Mouse (Mus musculus) kidney, postnatal 4 days (tissue): Measurements from ENCODE around the gene Uqcc2.
A peak's percentile ranks its signal among the peaks of the same experiment; 100 is the strongest.

ENCODE experiments used
- DNase-seq, 2 experiments: peaks; one replicate each; pipeline ENCODE4 v3.0.0; 2021; ENCODE audit warnings: mixed read lengths in 2 of 2

Uqcc2 gene

DNA sequence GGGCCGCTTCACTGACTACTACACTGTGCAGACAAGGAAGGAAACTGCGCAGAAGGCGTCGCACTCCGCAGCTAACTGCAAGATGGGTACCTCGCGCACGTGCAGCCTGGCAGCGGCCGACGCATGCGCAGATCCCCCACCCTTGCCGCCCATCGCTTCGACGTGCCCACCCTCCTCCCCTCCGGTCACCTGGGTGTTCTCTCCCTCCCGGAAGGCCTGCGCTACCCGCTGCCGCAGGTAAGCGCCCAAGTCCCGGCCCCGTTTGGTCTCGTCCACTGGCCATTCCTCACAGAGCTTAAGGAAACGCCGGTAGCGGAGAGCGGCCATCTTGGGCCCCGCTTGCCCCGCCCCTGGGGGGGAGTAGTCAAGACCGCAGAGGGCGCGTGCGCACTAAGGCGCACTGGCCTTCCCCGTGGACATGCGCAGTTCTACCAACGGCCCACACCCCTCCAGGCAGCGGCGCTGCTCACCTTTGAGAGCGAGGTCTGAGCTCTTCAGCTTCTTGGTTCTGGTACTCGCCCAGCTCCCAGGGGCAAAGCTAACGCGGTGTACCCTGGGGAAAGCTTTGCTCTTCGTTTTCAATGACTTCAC, at the start of gene Uqcc2:
Gene Uqcc2, minus strand, starts transcription at position 366 of the 591 bp plus-strand sequence.
- DNase-seq = peak; percentile 98 to 99

DNA sequence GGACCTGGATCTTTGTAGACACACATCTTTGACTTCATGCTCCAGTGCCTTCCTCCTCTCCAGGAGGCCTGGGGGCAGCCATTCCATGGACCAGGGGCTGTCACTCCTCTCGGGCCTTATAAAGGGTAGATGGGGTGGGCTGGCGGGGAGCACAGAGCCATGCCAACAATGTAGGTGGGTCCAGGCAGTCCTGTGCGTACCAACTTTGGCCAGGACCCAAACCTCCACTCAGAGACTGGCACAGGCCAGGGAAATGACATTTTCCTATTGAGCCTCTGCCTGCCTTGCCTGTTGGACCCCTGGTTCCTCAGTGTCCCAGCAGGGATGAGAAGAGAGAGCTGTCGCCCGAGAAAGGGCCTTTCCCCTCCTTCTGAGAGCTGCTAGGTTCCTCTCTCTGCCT, 48.7 kb upstream of the Uqcc2 start:
- DNase-seq = no peak

DNA sequence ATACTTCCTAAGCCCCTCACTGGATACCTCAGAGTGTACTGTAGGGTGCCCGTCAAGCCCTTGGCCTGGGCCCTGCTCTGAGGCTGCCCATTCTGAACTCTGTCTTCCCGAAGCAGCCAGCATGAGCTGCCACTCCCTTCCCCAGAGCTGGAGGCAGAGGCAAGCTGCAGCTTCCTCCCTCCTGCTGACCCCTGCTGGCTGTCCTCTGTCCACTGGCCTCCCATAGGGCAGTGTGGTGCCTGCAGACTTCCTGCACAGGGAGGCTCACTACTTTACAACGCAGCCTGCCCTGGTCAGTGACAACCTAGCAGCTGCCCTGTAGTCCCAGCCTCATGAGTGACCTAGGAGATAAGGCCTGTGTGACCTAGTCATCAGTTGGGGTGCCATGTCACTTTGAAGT, 48.0 kb upstream of the Uqcc2 start:
- DNase-seq = peak; percentile 68 to 74

DNA sequence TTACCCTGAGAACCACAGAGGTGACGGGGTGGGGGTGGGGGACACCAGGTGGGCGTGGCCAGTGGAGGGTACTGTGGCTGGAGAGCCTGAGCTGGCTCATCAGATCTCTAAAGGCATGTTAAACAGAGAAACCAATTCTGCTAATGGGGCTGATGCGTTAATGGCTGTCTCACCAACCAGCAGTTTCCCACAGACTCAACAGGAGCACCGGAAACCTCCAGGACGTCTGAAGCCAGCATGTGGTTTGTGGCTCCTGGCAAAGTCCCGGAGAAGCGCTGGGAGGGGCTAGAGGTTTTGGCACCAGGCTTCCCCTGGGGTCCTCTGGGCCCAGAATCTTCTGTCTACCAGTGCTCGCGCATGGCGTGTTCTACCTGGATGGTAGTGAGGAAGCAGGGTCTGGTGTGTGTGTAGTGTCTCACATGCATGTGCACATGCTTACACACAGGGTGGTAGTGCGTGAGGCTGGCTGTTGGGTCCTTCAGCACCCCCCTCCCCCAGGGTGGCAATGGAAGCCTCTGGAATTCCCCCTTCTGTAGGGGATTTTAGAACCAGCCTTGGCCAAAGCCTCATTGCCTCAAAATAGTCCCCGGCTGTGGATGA, 46.1 kb upstream of the Uqcc2 start:
- no peak for DNase-seq

DNA sequence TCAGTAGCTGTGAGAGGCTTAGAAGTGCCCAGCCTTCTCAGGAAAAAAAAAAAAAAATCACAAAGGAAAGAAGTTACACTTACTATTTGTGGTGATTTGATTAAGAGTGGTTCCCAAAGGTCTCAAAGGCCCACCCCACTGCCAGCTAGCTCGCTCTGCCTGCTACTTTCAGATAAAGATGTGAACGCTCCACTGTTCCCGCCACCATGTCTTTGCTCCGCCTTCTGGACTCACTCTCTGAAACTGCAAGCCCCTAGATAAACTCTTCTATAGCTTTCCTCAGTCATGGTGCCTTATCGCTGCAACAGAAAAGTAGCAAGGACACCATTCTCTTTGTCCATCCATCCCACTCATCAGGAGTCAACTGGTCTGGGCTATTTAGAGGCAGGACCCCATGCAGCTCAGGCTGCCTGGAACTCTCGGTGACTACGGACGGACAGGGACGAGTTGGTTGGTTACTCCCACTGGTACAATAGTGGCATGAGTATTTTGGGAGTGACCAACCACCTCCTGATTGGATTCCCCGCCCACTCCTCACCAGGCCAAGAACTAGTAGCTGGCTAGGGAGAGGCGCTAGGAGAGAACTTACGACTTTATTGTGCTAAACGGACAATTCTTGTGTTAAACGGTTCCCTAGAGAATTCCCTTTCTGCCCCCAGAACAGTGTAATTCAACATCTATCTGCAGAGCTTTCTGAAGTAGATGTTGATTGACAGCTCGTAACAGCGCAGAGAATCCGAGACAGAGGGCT, 44.9 kb upstream of the Uqcc2 start:
- DNase-seq = no peak

DNA sequence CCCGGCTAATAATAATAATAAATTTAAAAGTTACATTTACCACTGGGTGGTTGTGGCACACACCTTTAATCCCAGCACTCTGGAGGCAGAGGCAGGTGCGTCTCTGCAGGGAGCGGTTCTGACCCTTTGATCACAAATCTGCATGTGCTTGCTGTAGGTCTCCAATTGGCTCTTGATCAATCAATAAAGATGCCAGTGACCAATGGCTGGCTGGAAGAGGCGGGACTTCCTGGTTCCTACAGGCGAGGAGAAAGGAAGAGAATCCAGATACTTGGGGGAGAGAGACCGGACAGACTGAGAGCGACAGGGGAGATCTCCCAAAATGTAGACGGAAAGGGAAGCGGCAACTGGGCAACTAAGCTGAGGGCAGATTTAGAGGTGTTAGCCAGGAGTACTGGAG, 44.3 kb upstream of the Uqcc2 start:
- DNase-seq = peak; percentile 45 to 52

DNA sequence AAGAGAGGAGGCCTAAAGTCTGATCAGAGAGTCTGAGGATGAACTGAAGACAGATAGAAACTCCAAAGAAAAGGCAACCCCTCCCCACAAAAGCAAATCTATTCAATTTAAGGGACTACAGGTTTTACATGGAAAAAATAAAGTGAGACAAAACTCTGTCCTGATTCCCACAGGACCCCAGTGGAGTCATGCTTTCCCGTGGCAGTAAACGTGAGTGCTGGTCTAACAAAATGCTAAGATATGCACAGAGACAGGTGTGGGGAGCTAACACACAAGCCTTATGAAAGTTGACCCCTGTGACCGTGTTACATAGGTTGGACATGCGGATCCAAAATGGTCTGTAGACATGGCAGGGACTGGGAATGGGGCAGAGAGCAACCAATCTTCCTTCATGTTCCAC, 43.0 kb upstream of the Uqcc2 start:
- DNase-seq = no peak

DNA sequence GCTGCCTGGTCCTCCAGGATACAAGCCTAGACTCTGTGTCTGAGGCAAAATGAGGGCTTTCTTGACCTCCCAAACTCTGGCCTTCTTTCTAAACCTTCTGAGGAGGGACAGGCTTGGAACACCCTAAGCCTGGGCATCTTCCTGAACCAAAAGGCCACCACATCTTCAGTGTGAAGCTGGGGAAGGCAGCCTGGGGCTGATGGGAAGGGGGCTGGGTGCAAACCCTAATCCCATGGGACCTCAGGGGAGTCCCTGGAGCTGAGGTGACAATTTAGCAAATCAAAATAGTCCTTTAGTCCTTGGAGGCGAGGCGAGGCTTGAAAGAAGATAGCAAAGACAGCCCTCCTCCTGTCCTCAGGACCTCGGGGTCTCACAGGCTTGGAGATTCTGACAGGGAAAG, 42.6 kb upstream of the Uqcc2 start:
- DNase-seq = no peak

DNA sequence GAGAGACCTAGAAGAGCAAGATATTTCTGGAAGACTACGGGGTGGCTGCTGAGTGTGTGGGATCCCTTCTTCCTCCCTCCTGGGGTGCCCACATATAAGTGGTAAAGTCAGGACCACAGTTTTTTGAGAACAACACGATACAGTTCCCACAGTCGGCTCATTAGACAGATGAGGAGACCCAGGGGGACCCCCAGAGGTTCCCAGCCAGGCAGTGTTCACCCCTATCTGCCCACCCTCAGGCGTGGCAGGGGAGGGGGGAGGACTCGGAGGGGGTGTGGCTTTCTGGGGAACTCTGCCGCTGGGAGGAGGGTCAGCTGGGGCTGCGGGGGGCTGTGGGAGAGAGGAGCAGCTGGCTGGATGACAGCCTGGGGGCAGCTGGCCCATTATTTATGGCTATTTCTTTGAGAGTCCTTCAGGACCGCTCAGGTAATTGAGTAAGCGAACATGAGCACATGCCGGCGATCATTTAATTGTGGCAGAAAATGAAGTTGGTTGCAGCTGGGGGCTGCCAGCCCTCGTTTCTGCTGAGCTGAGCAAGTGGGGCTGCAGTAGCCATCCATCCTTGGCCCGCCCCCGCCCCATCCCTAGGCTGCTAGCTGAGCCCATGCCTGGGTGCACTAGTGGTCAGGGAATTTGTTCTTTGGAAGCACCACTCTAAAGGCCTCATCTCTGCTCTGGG, 41.6 kb upstream of the Uqcc2 start:
- peak; percentile 37 to 49 for DNase-seq

DNA sequence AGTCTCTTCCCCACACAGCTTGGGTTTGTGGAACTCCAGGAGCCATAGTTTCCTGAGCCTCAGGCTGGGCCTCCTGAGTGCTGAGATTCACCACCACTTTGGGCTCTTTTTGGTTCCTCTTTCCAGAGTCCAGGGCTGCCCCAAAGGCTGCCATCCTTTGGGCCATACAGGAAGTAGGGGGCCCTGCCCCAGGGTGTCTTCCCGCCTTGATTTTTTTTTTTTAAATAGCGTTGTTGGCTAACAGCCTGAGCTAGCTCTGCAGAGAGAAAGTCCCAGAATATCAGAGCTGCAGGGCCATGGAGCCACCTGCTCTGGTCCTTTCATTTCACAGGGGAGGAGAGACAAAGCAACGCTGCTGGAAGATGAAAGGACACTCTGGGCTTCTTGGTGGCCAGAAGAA, 40.0 kb upstream of the Uqcc2 start:
- DNase-seq = no peak

DNA sequence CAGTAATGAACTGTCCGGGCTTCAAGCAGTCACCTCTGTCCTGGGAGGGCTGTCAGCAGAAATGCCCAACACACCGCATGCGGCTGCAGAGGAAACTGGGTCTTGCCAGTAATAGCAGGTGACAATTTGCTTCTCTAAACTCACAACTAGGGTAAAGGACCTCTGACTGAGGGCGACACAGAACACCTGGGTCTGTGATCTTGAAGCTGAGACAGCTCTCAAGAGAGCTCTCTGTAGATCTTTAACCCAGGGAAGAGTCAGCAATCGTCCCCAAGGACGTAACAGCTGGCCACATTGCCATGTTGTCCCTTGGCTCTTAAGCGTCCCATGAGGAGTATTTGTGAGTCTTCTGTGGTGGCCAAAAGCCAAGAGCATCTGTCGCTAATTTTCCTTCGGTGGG, 38.7 kb upstream of the Uqcc2 start:
- no peak for DNase-seq

DNA sequence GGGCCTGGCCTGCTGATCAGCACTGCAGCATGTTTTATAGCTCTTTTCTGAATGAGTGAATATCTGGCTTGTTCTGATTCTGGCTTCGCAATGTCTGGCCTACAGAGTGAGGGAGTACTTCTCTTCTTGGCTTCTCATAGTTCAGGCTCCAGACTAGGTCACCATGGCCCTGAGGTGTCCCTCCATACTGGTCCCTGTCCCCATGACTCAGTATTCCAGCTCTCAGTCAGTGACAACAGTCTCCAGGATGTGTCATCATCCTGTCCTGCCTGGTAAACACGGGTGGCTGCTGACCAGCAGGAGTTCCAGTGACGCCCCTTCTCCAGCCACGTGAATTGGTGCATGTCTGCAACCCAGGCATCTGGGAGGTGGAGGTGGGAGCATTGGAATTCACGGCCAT, 37.4 kb upstream of the Uqcc2 start:
- no peak for DNase-seq

DNA sequence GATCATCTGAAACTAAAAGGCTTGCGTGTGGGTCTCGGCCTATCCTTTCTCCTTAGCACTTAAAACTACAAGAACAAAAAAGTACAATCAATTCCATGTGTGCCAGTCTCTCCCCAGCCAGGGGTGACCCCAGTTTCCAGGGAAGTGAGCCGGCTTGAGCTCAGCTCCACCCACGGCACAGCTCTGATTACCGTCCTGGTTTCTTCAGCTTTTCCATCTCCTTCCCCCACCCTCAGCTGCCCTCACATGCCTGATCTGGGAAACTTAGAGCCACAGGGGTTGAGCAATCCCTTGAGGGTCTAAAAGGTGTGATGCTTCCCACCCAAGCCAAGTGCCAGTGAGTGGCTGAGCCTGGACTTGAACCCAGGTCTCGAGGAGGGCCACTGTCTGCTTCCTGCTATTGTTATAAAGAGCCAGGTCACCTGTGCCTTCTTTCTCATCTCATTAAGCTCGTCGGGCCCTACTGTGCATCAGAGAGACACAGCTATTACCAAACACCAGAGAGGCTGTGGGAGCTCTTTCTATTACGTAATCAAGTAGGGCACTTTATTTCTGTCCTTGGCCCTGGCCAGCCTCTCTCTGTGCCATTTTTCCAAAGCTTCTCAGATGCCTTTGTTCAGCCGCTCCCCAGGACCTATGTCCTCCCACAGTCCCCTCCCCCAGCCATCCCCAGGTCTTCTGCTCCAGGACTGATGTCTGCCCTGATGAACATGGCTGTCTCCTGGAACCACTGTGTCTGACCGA, 36.4 kb upstream of the Uqcc2 start:
- DNase-seq = no peak

DNA sequence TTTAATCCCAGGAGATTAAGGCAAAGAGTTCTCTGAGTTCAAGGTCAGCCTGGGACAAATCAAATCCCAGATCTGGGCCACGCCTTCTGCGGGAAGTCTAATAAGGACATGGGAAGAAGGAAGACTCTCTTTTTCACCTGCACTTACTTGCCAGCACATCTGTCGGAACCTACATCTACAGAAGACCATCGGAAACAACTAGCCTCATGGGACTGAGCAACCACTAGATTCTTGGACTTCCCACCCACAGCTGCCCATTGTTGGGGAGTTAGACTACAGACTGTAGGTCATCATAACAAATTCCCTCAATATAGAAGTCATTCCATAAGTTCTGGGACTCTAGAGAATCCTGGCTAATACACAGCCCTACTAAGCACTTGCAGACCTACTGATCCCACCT, 34.9 kb upstream of the Uqcc2 start:
- no peak for DNase-seq

DNA sequence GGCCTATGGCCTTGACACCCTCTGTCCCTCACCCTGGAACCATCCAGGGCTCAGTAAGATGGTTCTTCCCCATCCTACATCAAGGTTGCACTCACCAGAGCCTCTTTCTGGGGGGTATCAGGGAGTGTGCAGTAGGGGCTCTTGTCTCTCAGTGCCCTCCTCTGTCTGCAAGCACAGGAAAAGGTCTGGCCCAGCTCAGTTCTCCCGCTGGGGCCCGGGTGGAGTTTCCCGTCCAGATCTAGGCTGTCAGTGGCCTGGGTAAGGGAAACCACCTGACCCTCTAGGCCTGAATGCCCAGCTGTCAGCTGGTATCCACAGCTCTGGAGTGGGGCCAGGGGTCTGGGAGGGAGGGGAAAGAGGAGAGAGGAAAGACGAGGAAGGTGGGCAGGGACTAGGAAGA, 33.8 kb upstream of the Uqcc2 start, which contains the start of gene Ip6k3:
Gene Ip6k3, minus strand, starts transcription at position 251 of the 400 bp plus-strand sequence.
- peak in 1 of 2 experiments; percentile 43 for DNase-seq

DNA sequence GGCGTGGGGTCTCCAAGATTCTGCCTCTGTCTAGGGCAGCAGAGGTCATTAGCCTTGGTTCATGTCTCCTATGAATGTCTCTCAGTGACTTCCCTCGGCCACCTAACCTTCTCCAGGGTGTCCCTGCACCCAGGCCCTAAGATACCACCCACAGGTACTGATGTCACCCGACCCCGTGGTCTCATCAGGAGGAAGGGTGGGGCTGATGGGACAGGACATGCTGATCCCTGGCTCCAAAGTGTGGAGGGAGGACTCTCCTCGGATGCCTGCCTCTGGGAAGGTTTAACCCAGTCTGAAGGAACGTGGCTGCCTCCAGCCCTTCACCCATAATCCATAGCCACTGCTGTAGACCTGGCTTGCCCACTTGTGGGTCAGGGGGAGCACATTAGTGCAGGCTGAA, 33.2 kb upstream of the Uqcc2 start:
- DNase-seq = no peak

DNA sequence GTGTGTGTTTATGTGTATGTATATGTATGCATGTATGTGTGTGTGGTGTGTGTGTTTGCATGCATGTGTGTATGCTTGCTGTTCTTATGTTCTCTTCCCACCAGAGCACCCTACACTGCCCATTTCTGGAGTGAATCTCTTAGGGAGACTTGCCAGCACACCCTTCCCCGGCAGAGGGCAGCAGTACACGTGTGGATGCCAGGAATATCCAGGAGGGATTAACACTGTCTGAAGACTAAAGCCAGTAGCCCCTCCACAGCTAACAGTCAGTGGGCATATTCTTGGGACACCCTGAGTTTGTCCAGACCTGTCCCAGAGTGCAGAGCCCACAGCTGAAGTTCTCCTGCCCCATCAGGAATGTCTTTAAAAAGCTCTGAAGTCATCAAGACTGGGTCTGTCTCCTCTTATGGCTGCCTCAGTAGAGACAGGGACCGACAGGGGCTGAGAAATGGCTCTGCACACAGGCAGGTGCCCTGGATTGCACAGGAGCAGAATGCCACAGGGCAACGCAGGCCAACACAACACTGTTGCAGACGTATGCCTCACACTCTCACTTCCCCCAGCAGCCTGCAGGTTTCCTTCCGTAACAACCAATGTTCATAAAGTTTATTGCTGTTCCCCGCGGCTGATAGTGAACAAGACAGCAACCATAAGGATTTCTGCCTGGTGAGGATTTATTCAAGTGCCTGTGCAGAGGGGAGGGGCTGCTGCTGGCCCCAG, 31.5 kb upstream of the Uqcc2 start:
- DNase-seq = peak; percentile 75 to 78

DNA sequence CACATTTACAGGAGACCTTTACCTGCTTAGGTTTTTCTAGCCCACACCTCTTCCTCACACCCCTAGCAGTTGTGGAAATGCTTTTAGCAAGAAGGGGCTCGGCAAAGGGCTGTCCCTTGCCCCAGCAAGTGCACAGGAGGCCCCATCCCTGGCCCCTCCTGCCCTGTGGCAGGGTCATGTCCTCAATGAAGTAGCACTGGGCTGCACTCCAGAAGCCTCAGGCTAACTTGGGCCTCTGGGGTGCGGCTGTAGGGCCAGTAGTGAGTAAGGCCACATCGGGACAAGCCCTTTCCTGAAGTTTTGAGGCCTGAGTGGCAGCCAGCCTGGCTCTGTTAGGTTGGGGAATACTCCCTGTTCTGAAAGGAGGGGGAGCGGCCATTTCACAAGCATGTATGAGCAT, 27.2 kb upstream of the Uqcc2 start:
- no peak for DNase-seq

DNA sequence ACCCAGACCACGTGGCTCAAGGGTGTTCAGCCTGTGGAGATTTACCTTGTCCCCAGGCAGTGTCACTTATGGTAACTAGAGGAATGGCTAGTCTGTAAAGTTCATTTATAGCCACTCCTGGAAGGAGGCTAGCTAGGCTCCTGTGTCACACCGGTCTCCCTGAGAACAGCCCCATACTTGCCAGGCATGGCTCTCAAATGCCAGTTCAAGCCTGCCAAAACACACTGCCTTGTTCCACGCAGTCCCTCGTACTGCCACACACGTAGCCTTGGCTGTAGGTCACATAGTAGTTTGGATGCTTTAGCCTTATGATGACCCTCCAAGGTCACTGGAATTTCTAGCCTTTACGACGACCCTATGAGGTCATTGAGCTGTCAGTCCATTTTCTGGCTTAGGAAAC, 25.5 kb upstream of the Uqcc2 start:
- no peak for DNase-seq

DNA sequence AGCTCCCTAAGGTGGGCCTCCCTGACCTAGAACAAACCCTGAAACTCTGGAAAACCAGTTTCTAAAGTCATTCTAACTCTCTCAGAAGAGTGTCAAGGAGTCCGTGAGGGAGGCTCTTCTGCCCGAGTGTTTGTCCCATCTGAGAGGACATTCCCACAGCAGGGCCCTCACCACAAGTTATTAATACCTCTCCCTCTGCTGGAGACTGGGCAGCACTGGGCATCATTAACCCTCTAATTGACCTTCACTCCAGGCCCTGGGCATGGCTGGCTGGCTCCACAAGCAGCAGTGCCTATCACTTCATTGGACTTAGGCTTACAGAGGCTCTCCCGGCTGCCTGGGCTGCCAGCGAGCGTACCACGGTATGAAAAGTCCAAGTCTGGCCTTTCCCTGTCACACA, 24.7 kb upstream of the Uqcc2 start:
- DNase-seq = peak; percentile 38 to 66

DNA sequence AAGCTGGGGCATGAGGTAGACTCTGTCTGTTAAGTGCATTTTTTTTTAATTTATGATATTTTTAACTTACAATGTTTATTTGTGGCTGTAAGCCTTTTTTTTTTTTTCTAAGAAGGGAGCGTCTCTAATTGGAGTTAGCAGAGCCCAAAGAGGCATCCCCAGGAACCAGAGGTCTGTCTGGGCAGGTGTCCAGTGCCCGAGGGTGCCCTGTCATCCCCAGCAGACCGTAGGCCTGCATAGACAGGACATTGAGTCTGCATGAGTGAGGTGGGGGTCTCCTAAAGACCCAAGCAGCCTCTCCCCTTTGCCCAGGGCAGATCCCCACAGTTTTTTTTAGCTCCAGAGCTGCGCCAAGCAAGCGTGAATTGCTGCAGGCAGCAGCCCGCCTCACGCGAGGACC, 22.0 kb upstream of the Uqcc2 start:
- no peak for DNase-seq

DNA sequence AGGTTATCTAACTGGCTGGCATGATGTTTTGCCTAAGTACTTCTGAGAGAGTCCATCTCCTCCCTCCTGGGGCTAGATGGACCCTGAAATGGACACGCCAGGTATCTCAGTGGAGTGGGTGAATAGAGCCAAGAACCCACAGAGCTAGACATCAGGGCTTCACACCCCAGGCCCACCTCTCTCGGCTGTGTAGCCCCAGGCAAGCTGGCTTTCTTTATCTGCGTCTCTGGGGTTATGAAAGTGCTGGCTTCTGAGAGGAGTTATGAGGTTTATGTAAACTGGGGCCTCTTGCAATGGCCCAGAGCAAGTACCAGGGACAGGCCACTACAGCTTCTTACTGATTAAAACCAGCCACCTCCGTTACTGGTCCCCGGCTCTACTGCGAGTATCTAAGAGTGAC, 21.2 kb upstream of the Uqcc2 start:
- no peak for DNase-seq
